Mouse (Mus musculus) heart, adult 2 months (tissue): Measurements from ENCODE around the gene Tmc8. TPM values are rescaled to one million over a fixed set of nuclear protein-coding genes. Genes with fewer than 3 reads are reported as not detected.

ENCODE experiments used
- DNase-seq, 2 experiments: peaks; one replicate each; pipeline ENCODE4 v3.0.0; 2021
- H3K27ac ChIP-seq: fragments of 200-600 bp; 2 replicates; pipeline ENCODE4 v1.8.1; 2022
- H3K27me3 ChIP-seq: fragments of 200-500 bp; 2 replicates; pipeline ENCODE4 v1.6.1; 2012; ENCODE audit warnings: mild to moderate bottlenecking, low read length, inconsistent platforms, mixed read lengths; ENCODE audit not compliant: control insufficient read depth, insufficient read depth
- H3K36me3 ChIP-seq: fragments of 200-500 bp; 2 replicates; pipeline ENCODE4 v1.6.1; 2012; ENCODE audit warnings: low read length, inconsistent platforms; ENCODE audit not compliant: control insufficient read depth, insufficient read depth
- H3K4me1 ChIP-seq: fragments of 200-500 bp; 2 replicates; pipeline ENCODE4 v1.6.1; 2011; ENCODE audit warnings: low read length; ENCODE audit not compliant: control insufficient read depth, insufficient read depth
- H3K4me3 ChIP-seq: fragments of 200-600 bp; 2 replicates; pipeline ENCODE4 v1.8.1; 2022
- H3K79me2 ChIP-seq: fragments of 200-500 bp; replicated peaks from 2 replicates; pipeline ENCODE4 v1.6.1; 2012; ENCODE audit warnings: mild to moderate bottlenecking, inconsistent platforms, low read length, moderate library complexity, mixed read lengths; ENCODE audit not compliant: control insufficient read depth, insufficient read depth
- H3K9ac ChIP-seq: fragments of 200-500 bp; 2 replicates; pipeline ENCODE4 v1.6.1; 2012; ENCODE audit warnings: low read depth, mild to moderate bottlenecking, control low read depth, inconsistent platforms, low read length, mixed read lengths
- CTCF ChIP-seq: fragments of 200-600 bp; IDR thresholded peaks from 2 replicates; pipeline ENCODE4 v1.8.1; 2022; ENCODE audit warnings: antibody characterized with exemption, mild to moderate bottlenecking, moderate library complexity
- EP300 ChIP-seq: fragments of 200-500 bp; IDR thresholded peaks from 2 replicates; pipeline ENCODE4 v1.6.1; 2011; ENCODE audit warnings: low read depth, low read length, control low read depth; ENCODE audit not compliant: insufficient read depth
- POLR2A ChIP-seq: fragments of 200-500 bp; IDR thresholded peaks from 2 replicates; pipeline ENCODE4 v1.6.1; 2011; ENCODE audit warnings: mild to moderate bottlenecking, low read depth, low read length, control low read depth; ENCODE audit not compliant: insufficient read depth
- WGBS: fragments of 180-500 bp; shearing (Covaris S2); methylation state at CpG from one replicate; pipeline ENCODE4 v1.1.7; 2018; 5-methylcytosine and 5-hydroxymethylcytosine counted together
- intact Hi-C: fragments of 180-260 bp; cut with DNase I; formaldehyde crosslinking; loops from one replicate; pipeline ENCODE4 v1.15.1; 2025
- polyA plus RNA-seq: library from polyadenylated mRNA; depleted of rRNA; stranded (reverse); fragments of >200 nt; gene quantifications from 2 replicates; pipeline ENCODE4 v1.2.3, GENCODE M21; 2012; rRNA removed
- total RNA-seq, 2 experiments: library from RNA; stranded (reverse); gene quantifications; 2 replicates each; pipeline ENCODE4 v1.2.3; 2021

Gene Tmc8
- total and polyA plus RNA-seq, 3 experiments, result 3.3 to 9.5 (median 3.7) TPM

DNA sequence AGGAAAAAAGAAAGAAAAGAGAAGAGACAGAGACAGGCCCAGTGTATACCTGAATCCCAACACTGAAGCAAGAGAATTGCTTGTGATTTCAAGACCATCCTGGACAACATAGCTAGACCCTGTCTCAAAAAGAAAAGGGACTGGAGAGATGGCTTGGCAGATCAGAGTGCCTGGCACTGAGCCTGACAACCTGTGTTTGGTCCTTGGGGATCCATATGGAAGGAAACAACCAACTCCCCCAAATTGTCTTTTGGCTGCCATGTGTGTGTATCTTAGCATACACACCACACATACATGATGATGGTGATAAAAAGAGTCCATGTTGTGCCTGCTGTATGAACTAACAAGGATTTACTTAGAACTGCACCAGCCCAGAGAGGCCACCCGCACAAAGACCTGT, 57.1 kb downstream of the Tmc8 start:
- no peak overlapping the region for H3K9ac ChIP-seq
- no peaks in the 10 kb centered on the region for H3K4me1 ChIP-seq
- intact Hi-C loops, result no loop called here
- no peaks in the 10 kb centered on the region for H3K36me3 ChIP-seq
- no peak overlapping the region for H3K27ac ChIP-seq
- H3K4me3 ChIP-seq, result no peak overlapping the region
- 95% methylated on average over 1 of the region's 1 CpGs for WGBS
- no peak for TF ChIP-seq EP300
- no peak for DNase-seq
- no peaks in the 10 kb centered on the region for H3K27me3 ChIP-seq
- H3K79me2 ChIP-seq, result no peaks in the 10 kb centered on the region

DNA sequence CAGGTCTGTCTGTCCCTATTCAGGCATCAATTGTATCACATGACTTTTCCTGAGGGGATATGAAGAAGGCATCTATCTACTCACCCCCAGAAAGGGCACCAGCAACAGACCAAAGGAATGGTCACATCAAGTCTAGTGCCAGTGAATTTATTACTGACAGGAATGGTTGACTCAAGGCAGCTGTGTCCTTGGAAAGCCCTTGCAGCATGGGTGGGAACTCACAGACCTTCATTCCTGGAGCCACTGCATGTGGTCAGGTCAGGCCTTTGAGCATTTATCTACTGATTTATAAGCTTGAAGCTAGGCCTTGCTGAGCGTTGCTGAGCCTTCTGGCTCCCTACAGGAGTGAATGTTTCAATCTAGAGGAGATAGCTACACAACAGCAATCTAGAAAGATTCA, 59.0 kb downstream of the Tmc8 start:
- intact Hi-C loops, result no loop called here
- H3K27ac ChIP-seq, result no peak overlapping the region
- no peak for TF ChIP-seq POLR2A
- TF ChIP-seq CTCF, result no peak
- TF ChIP-seq EP300, result no peak
- no peaks in the 10 kb centered on the region for H3K27me3 ChIP-seq
- WGBS, result 55% methylated on average over 1 of the region's 1 CpGs
- no peaks in the 10 kb centered on the region for H3K36me3 ChIP-seq
- no peaks in the 10 kb centered on the region for H3K79me2 ChIP-seq
- H3K4me3 ChIP-seq, result no peak overlapping the region
- H3K4me1 ChIP-seq, result no peaks in the 10 kb centered on the region
- DNase-seq, result no peak
- H3K9ac ChIP-seq, result no peak overlapping the region

Other genes with a start within 250 kb of the Tmc8 start
- 10 to 100 TPM; 28.5 to 30.3 TPM for gene Tnrc6c, start 127.8 kb upstream of the Tmc8 start, total RNA-seq
- 17.7 and 27.3 TPM in 2 replicates for gene Tnrc6c, start 127.8 kb upstream of the Tmc8 start, polyA plus RNA-seq
- 10 to 100 TPM; 12.6 to 15.7 TPM for gene Tmc6, start 122 bp downstream of the Tmc8 start, total RNA-seq
- gene Tmc6, start 122 bp downstream of the Tmc8 start, polyA plus RNA-seq, result 18.1 and 23.3 TPM in 2 replicates
- not detected for gene 6030468B19Rik, start 15.6 kb downstream of the Tmc8 start, total RNA-seq
- 0.16 TPM in 1 of 2 replicates, not detected in the other for gene 6030468B19Rik, start 15.6 kb downstream of the Tmc8 start, polyA plus RNA-seq
- under 1 TPM; 0.44 to 0.48 TPM for gene Gm20708, start 27.6 kb downstream of the Tmc8 start, total RNA-seq
- 0.57 and 0.79 TPM in 2 replicates for gene Gm20708, start 27.6 kb downstream of the Tmc8 start, polyA plus RNA-seq
- gene Syngr2, start 27.6 kb downstream of the Tmc8 start, total RNA-seq, result 100 to 1,000 TPM; 109 to 129 TPM
- 217 and 273 TPM in 2 replicates for gene Syngr2, start 27.6 kb downstream of the Tmc8 start, polyA plus RNA-seq
- 1 to 10 TPM; 2.5 to 3.2 TPM for gene Afmid, start 43.8 kb downstream of the Tmc8 start, total RNA-seq
- 11.8 and 14.3 TPM in 2 replicates for gene Afmid, start 43.8 kb downstream of the Tmc8 start, polyA plus RNA-seq
- gene Tk1, start 44.0 kb downstream of the Tmc8 start, total RNA-seq, result 1 to 10 TPM; 1.9 to 2.0 TPM
- gene Tk1, start 44.0 kb downstream of the Tmc8 start, polyA plus RNA-seq, result 3.0 and 3.7 TPM in 2 replicates
- under 1 TPM; 0.18 to 0.80 TPM for gene Birc5, start 67.2 kb downstream of the Tmc8 start, total RNA-seq
- gene Birc5, start 67.2 kb downstream of the Tmc8 start, polyA plus RNA-seq, result 0.35 and 0.79 TPM in 2 replicates
- gene Tmem235, start 78.7 kb downstream of the Tmc8 start, total RNA-seq, result not detected
- not detected in 2 replicates for gene Tmem235, start 78.7 kb downstream of the Tmc8 start, polyA plus RNA-seq
- gene Tha1, start 91.4 kb downstream of the Tmc8 start, total RNA-seq, result 1 to 10 TPM; 9.2 to 9.3 TPM
- gene Tha1, start 91.4 kb downstream of the Tmc8 start, polyA plus RNA-seq, result 11.2 and 14.6 TPM in 2 replicates
- gene Socs3, start 188.0 kb downstream of the Tmc8 start, total RNA-seq, result 1 to 10 TPM; 2.8 to 4.5 TPM
- 3.7 and 4.4 TPM in 2 replicates for gene Socs3, start 188.0 kb downstream of the Tmc8 start, polyA plus RNA-seq
- 10 to 100 TPM; 17.9 to 18.1 TPM for gene Pgs1, start 204.2 kb downstream of the Tmc8 start, total RNA-seq
- 21.8 and 26.5 TPM in 2 replicates for gene Pgs1, start 204.2 kb downstream of the Tmc8 start, polyA plus RNA-seq